Mouse (Mus musculus) neural tube, embryonic 13.5 days (tissue): ENCODE data around the gene Ager. TPM values are rescaled to one million over a fixed set of nuclear protein-coding genes. Genes with fewer than 3 reads are reported as not detected.

Experiments used
- ATAC-seq: fragments of 200-750 bp; cut with Nextera tagmentation; 2 replicates; pipeline ENCODE4 v1.8.0; 2017; ENCODE audit warnings: low read depth, mild to moderate bottlenecking, moderate TSS enrichment, moderate library complexity
- H3K27ac ChIP-seq: fragments of 300-500 bp; sonication (generic); replicated peaks from 2 replicates; pipeline ENCODE4 v1.5.1; 2015; ENCODE audit warnings: moderate library complexity, mild to moderate bottlenecking, inconsistent platforms
- H3K27me3 ChIP-seq: fragments of 300-500 bp; sonication (generic); 2 replicates; pipeline ENCODE4 v1.6.1; 2015; ENCODE audit warnings: mild to moderate bottlenecking, inconsistent platforms
- H3K36me3 ChIP-seq: fragments of 300-500 bp; sonication (generic); 2 replicates; pipeline ENCODE4 v1.6.1; 2015; ENCODE audit warnings: mild to moderate bottlenecking, inconsistent platforms
- H3K4me1 ChIP-seq: fragments of 300-500 bp; sonication (generic); replicated peaks from 2 replicates; pipeline ENCODE4 v1.6.1; 2015; ENCODE audit warnings: inconsistent platforms
- H3K4me2 ChIP-seq: fragments of 300-500 bp; sonication (generic); 2 replicates; pipeline ENCODE4 v1.6.1; 2015; ENCODE audit warnings: inconsistent platforms, mild to moderate bottlenecking, moderate library complexity
- H3K4me3 ChIP-seq: fragments of 300-500 bp; sonication (generic); 2 replicates; pipeline ENCODE4 v1.5.1; 2015; ENCODE audit warnings: mild to moderate bottlenecking, inconsistent platforms
- H3K9ac ChIP-seq: fragments of 300-500 bp; sonication (generic); 2 replicates; pipeline ENCODE4 v1.6.1; 2015; ENCODE audit warnings: moderate library complexity, mild to moderate bottlenecking, inconsistent platforms
- H3K9me3 ChIP-seq: fragments of 300-500 bp; sonication (generic); 2 replicates; pipeline ENCODE4 v1.6.1; 2016; ENCODE audit warnings: inconsistent platforms
- WGBS: fragments of 180-500 bp; shearing (Covaris S2); methylation state at CpG from one replicate; pipeline ENCODE4 v1.1.7; 2015; 5-methylcytosine and 5-hydroxymethylcytosine counted together
- polyA plus RNA-seq: library from polyadenylated mRNA; unstranded; fragments of >200 nt; fragmentation: Nextera tagmentation; extraction: Ambion mirVana; gene quantifications from 2 replicates; pipeline ENCODE4 v1.2.1, GENCODE M21; 2015

Gene Ager
- polyA plus RNA-seq, 1 experiment from 2014 or later: 2.0 TPM

GRCm38 (mm10) chr17:34564796-34565195, 32.9 kb upstream of the Ager start:
- Histone ChIP-seq H3K9ac (no peak overlapping the region), H3K4me2 (peak overlapping the region; percentile 26), H3K27ac (peak overlapping the region; percentile 69), H3K4me1 (peaks cover 8% of the 10 kb centered on the region), H3K9me3 (no peaks in the 10 kb centered on the region), H3K27me3 (no peaks in the 10 kb centered on the region), H3K36me3 (no peaks in the 10 kb centered on the region), H3K4me3 (0 out of 2 replicates have a peak overlapping the region, but pooled peaks have one; percentile 2)
- peak; percentile 38; the same call in 1 of the 2 replicates for ATAC-seq
- 57% methylated on average over 3 of the region's 3 CpGs for whole genome bisulfite sequencing

- no peak for ATAC-seq
- H3K36me3 ChIP-seq: no peaks in the 10 kb centered on the region
- no peak overlapping the region for H3K4me3 ChIP-seq
- no peaks in the 10 kb centered on the region for H3K27me3 ChIP-seq
- WGBS: 70% methylated on average over 9 of the region's 9 CpGs
- no peaks in the 10 kb centered on the region for H3K9me3 ChIP-seq
- no peak overlapping the region for H3K27ac ChIP-seq
- H3K4me1 ChIP-seq: peaks cover 8% of the 10 kb centered on the region
- no peak overlapping the region for H3K4me2 ChIP-seq
- no peak overlapping the region for H3K9ac ChIP-seq
Observed at GRCm38 (mm10) chr17:34567311-34567710, 30.4 kb upstream of the Ager start.

DNA sequence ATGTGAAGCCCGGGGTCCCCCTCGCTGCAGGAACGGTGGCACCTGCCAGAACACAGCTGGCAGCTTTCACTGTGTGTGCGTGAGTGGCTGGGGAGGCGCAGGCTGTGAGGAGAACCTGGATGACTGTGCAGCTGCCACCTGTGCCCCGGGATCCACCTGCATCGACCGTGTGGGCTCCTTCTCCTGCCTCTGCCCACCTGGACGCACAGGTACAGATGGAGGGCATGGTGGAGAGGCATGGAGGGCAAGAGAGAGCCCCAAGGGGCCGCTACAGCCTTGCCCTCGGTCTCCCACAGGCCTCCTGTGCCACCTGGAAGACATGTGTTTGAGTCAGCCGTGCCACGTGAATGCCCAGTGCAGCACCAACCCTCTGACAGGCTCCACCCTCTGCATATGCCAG, 29.2 kb upstream of the Ager start:
- WGBS: 78% methylated on average over 13 of the region's 13 CpGs
- no peak for ATAC-seq
- Histone ChIP-seq H3K27me3 (no peaks in the 10 kb centered on the region), H3K36me3 (no peaks in the 10 kb centered on the region), H3K9ac (no peak overlapping the region), H3K4me3 (no peak overlapping the region), H3K4me1 (peaks cover 8% of the 10 kb centered on the region), H3K27ac (no peak overlapping the region), H3K9me3 (no peaks in the 10 kb centered on the region), H3K4me2 (no peak overlapping the region)

GRCm38 (mm10) chr17:34569919-34570318, 27.7 kb upstream of the Ager start:
- Histone ChIP-seq H3K27me3 (no peaks in the 10 kb centered on the region), H3K4me2 (no peak overlapping the region), H3K9ac (no peak overlapping the region), H3K4me1 (no peaks in the 10 kb centered on the region), H3K27ac (no peak overlapping the region), H3K4me3 (no peak overlapping the region), H3K9me3 (no peaks in the 10 kb centered on the region), H3K36me3 (no peaks in the 10 kb centered on the region)
- WGBS: 73% methylated on average over 4 of the region's 4 CpGs
- no peak for ATAC-seq

- no peaks in the 10 kb centered on the region for H3K4me1 ChIP-seq
- ATAC-seq: no peak
- H3K27ac ChIP-seq: no peak overlapping the region
- 14% methylated on average over 5 of the region's 5 CpGs for WGBS
- H3K4me2 ChIP-seq: no peak overlapping the region
- H3K36me3 ChIP-seq: no peaks in the 10 kb centered on the region
- no peaks in the 10 kb centered on the region for H3K27me3 ChIP-seq
- H3K4me3 ChIP-seq: no peak overlapping the region
- H3K9me3 ChIP-seq: no peaks in the 10 kb centered on the region
- H3K9ac ChIP-seq: no peak overlapping the region
Observed at GRCm38 (mm10) chr17:34571875-34572274, 25.8 kb upstream of the Ager start.

DNA sequence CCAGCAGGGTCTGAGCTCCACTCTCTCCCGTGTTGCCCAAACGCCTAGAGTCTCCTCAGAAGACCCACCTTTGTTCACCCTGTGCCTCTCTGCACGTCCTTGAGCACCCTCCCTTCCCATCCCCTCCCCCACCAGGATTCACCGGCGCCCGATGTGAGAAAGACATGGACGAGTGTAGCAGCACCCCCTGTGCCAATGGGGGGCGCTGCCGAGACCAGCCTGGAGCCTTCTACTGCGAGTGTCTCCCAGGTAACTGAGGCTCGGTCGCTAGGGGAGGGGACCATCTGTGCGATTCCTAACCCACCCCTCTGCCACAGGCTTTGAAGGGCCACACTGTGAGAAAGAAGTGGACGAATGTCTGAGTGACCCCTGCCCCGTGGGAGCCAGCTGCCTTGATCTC, 25.3 kb upstream of the Ager start:
- Histone ChIP-seq H3K9me3 (no peaks in the 10 kb centered on the region), H3K9ac (no peak overlapping the region), H3K4me2 (no peak overlapping the region), H3K27ac (no peak overlapping the region), H3K4me3 (no peak overlapping the region), H3K36me3 (no peaks in the 10 kb centered on the region), H3K27me3 (no peaks in the 10 kb centered on the region), H3K4me1 (no peaks in the 10 kb centered on the region)
- WGBS: 14% methylated on average over 15 of the region's 15 CpGs
- no peak for ATAC-seq

- Histone ChIP-seq H3K36me3 (no peaks in the 10 kb centered on the region), H3K9me3 (no peaks in the 10 kb centered on the region), H3K9ac (no peak overlapping the region), H3K27me3 (no peaks in the 10 kb centered on the region), H3K4me1 (no peaks in the 10 kb centered on the region), H3K27ac (no peak overlapping the region), H3K4me2 (no peak overlapping the region), H3K4me3 (no peak overlapping the region)
- ATAC-seq: no peak
- WGBS: 74% methylated on average over 5 of the region's 5 CpGs
Observed at GRCm38 (mm10) chr17:34576577-34576976, 21.1 kb upstream of the Ager start.

- Histone ChIP-seq H3K4me1 (no peaks in the 10 kb centered on the region), H3K36me3 (no peaks in the 10 kb centered on the region), H3K9me3 (no peaks in the 10 kb centered on the region), H3K27me3 (no peaks in the 10 kb centered on the region), H3K27ac (no peak overlapping the region), H3K4me2 (no peak overlapping the region), H3K4me3 (no peak overlapping the region), H3K9ac (no peak overlapping the region)
- no peak for ATAC-seq
- 86% methylated on average over 3 of the region's 3 CpGs for WGBS
Observed at GRCm38 (mm10) chr17:34578070-34578469, 19.6 kb upstream of the Ager start.

DNA sequence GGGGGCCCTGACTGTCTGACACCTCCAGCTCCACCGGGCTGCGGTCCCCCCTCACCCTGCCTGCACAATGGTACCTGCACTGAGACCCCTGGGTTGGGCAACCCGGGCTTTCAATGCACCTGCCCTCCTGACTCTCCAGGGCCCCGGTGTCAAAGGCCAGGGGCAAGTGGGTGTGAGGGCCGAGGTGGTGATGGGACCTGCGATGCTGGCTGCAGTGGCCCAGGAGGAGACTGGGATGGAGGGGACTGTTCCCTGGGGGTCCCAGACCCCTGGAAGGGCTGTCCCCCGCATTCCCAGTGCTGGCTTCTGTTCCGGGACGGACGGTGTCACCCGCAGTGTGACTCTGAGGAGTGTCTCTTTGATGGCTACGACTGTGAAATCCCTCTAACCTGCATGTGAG, 15.1 kb upstream of the Ager start:
- WGBS: 83% methylated on average over 12 of the region's 12 CpGs
- H3K36me3 ChIP-seq: no peaks in the 10 kb centered on the region
- H3K4me3 ChIP-seq: no peak overlapping the region
- no peak overlapping the region for H3K9ac ChIP-seq
- no peak overlapping the region for H3K27ac ChIP-seq
- no peak for ATAC-seq
- no peaks in the 10 kb centered on the region for H3K27me3 ChIP-seq
- no peak overlapping the region for H3K4me2 ChIP-seq
- peaks cover 16% of the 10 kb centered on the region for H3K4me1 ChIP-seq
- H3K9me3 ChIP-seq: no peaks in the 10 kb centered on the region

DNA sequence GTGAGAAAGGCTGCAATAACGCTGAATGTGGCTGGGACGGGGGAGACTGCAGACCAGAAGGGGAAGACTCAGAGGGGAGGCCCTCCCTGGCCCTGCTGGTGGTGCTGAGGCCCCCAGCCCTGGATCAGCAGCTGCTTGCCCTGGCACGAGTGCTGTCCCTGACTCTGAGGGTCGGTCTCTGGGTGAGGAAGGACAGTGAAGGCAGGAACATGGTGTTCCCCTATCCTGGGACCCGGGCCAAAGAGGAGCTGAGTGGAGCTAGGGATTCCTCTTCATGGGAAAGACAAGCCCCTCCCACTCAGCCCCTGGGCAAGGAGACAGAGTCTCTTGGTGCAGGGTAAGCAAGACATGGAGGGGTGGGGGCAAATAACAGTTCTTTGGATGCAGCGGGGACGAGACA, 14.3 kb upstream of the Ager start:
- no peak overlapping the region for H3K4me3 ChIP-seq
- H3K9ac ChIP-seq: no peak overlapping the region
- no peak overlapping the region for H3K27ac ChIP-seq
- no peaks in the 10 kb centered on the region for H3K9me3 ChIP-seq
- WGBS: 70% methylated on average over 7 of the region's 7 CpGs
- ATAC-seq: no peak
- H3K4me2 ChIP-seq: no peak overlapping the region
- H3K27me3 ChIP-seq: no peaks in the 10 kb centered on the region
- H3K36me3 ChIP-seq: no peaks in the 10 kb centered on the region
- peaks cover 23% of the 10 kb centered on the region for H3K4me1 ChIP-seq

GRCm38 (mm10) chr17:34583819-34584218, 13.8 kb upstream of the Ager start:
- Histone ChIP-seq H3K36me3 (no peaks in the 10 kb centered on the region), H3K9ac (no peak overlapping the region), H3K27me3 (no peaks in the 10 kb centered on the region), H3K4me2 (no peak overlapping the region), H3K4me3 (no peak overlapping the region), H3K4me1 (peaks cover 27% of the 10 kb centered on the region), H3K27ac (no peak overlapping the region), H3K9me3 (no peaks in the 10 kb centered on the region)
- 91% methylated on average over 8 of the region's 8 CpGs for WGBS
- no peak for ATAC-seq

DNA sequence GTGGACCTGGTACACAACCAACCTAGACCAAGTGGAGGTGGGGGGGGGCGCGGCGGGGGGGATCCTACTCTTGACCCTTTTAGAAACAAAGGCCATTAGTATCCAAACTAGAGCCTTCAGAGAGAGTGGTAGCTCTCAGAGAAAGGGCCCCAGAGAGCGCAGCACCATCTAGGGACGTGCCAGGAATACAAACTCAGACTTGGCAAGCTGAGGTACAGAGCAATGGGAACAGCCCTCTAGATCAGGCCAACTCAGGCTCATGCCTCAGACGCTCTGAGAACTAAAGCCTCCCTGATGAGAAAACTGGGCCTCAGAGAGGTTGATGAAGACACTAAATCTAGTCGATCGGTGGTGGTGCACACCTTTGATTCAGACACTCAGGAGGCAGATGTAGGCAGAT, 12.5 kb upstream of the Ager start:
- 85% methylated on average over 8 of the region's 8 CpGs for WGBS
- Histone ChIP-seq H3K9me3 (no peaks in the 10 kb centered on the region), H3K4me2 (no peak overlapping the region), H3K9ac (no peak overlapping the region), H3K27ac (peak overlapping the region; percentile 98), H3K27me3 (no peaks in the 10 kb centered on the region), H3K4me3 (no peak overlapping the region), H3K4me1 (peaks cover 40% of the 10 kb centered on the region), H3K36me3 (no peaks in the 10 kb centered on the region)
- ATAC-seq: no peak

GRCm38 (mm10) chr17:34585877-34586771, 11.5 kb upstream of the Ager start:
- Histone ChIP-seq H3K36me3 (no peaks in the 10 kb centered on the region), H3K27ac (peak overlapping the region; percentile 98), H3K4me3 (peak overlapping the region; percentile 64), H3K9ac (peak overlapping the region; percentile 90), H3K4me1 (peaks cover 50% of the 10 kb centered on the region), H3K4me2 (peak overlapping the region; percentile 74), H3K9me3 (no peaks in the 10 kb centered on the region), H3K27me3 (no peaks in the 10 kb centered on the region)
- ATAC-seq: peak; percentile 13
- WGBS: 18% methylated on average over 32 of the region's 32 CpGs
